Mouse (Mus musculus): ENCODE results near the gene Mapk8ip3. TPM values are rescaled to one million over a fixed set of nuclear protein-coding genes. Genes with fewer than 3 reads are reported as not detected.

Mapk8ip3 gene
- polyA plus RNA-seq, 1 experiment from 2014 or later, result 30.1 TPM

DNA sequence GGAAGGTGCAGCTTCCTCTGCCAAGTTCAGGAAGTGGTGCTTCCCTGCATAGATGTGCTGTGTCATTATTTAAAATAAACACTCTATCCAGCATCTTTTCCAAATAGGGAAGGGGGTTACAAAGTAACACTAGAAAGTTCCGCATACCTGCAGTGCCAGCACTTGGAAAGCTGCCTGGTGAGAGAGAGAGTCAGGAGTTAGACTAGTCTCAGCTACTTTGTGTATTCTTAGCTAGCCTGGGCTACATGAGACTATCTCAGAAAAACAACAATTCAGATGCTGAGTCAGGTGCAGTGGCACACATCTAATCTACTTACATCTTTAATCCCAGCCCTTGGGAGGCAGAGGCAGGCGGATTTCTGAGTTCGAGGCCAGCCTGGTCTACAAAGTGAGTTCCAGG, 75.0 kb downstream of the Mapk8ip3 start:
- peaks cover 23% of the 10 kb centered on the region for H3K36me3 ChIP-seq (ENCODE audit: control insufficient read depth, insufficient read depth)
- H3K4me3 ChIP-seq (ENCODE audit: low read length), result no peak overlapping the region
- no peaks in the 10 kb centered on the region for H3K4me1 ChIP-seq (ENCODE audit: control insufficient read depth, insufficient read depth, low read length)
- 84% methylated on average over 3 of the region's 3 CpGs for WGBS
- no peak overlapping the region for H3K27ac ChIP-seq (ENCODE audit: low read length)
- H3K27me3 ChIP-seq (ENCODE audit: control insufficient read depth, insufficient read depth, low read length), result no peaks in the 10 kb centered on the region
- no peak overlapping the region for H3K9ac ChIP-seq (ENCODE audit: low read length)
- no peak overlapping the region for H3K4me2 ChIP-seq (ENCODE audit: low read depth, low read length)
- ATAC-seq (replicated peaks; ENCODE audit: extremely low read depth, insufficient read depth, low FRiP score), result no peak
- no peaks in the 10 kb centered on the region for H3K9me3 ChIP-seq (replicated peaks; ENCODE audit: control insufficient read depth, low read length)

DNA sequence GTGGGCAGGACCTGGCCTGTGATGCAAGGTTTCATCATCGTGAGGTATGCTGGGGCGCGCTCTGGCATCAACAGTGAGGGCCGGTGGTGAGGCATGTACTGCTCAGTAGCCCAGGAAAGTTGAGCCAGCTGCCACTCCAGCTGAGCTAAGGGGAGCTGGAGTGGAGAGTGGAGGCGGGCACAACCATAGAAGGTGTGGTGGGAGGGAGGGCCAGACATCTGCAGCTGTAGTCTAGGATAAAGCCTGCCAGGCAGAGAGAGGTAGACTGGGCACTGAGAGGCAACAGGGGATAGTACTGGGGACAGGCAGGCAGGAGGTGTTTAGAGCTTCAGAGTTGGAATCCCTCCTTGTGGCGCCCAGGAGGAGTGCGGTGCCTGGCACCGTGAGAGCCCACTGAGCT, 76.7 kb downstream of the Mapk8ip3 start:
- H3K4me3 ChIP-seq (ENCODE audit: low read length), result no peak overlapping the region
- H3K4me1 ChIP-seq (ENCODE audit: control insufficient read depth, insufficient read depth, low read length), result no peaks in the 10 kb centered on the region
- H3K9ac ChIP-seq (ENCODE audit: low read length), result no peak overlapping the region
- ATAC-seq (replicated peaks; ENCODE audit: extremely low read depth, insufficient read depth, low FRiP score), result no peak
- H3K9me3 ChIP-seq (replicated peaks; ENCODE audit: control insufficient read depth, low read length), result no peaks in the 10 kb centered on the region
- H3K27me3 ChIP-seq (ENCODE audit: control insufficient read depth, insufficient read depth, low read length), result no peaks in the 10 kb centered on the region
- no peak overlapping the region for H3K27ac ChIP-seq (ENCODE audit: low read length)
- H3K4me2 ChIP-seq (ENCODE audit: low read depth, low read length), result no peak overlapping the region
- peaks cover 22% of the 10 kb centered on the region for H3K36me3 ChIP-seq (ENCODE audit: control insufficient read depth, insufficient read depth)
- WGBS, result 88% methylated on average over 8 of the region's 8 CpGs

DNA sequence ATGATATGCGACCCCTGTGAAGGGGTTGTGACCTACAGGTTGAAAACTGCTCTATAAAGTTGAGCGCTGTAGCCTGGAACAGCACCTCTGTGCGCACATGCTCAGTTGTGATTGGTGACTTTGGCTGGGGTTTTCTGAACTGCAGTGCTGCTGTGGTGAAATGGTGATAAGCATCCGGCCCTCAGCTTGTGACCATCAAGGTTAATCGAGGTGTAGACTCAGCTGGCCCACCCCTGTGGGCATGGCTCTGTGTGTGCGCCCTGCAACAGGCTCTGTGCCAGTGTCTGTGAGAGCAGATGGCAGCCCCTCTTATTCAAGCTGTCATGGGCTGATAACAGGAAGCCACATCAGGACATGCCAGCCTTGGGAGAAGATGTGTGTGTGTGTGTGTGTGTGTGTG, 77.8 kb downstream of the Mapk8ip3 start:
- 83% methylated on average over 6 of the region's 6 CpGs for WGBS
- peaks cover 21% of the 10 kb centered on the region for H3K36me3 ChIP-seq (ENCODE audit: control insufficient read depth, insufficient read depth)
- H3K9ac ChIP-seq (ENCODE audit: low read length), result no peak overlapping the region
- H3K9me3 ChIP-seq (replicated peaks; ENCODE audit: control insufficient read depth, low read length), result no peaks in the 10 kb centered on the region
- H3K4me3 ChIP-seq (ENCODE audit: low read length), result no peak overlapping the region
- no peak overlapping the region for H3K27ac ChIP-seq (ENCODE audit: low read length)
- no peak for ATAC-seq (replicated peaks; ENCODE audit: extremely low read depth, insufficient read depth, low FRiP score)
- H3K27me3 ChIP-seq (ENCODE audit: control insufficient read depth, insufficient read depth, low read length), result no peaks in the 10 kb centered on the region
- no peak overlapping the region for H3K4me2 ChIP-seq (ENCODE audit: low read depth, low read length)
- H3K4me1 ChIP-seq (ENCODE audit: control insufficient read depth, insufficient read depth, low read length), result no peaks in the 10 kb centered on the region

DNA sequence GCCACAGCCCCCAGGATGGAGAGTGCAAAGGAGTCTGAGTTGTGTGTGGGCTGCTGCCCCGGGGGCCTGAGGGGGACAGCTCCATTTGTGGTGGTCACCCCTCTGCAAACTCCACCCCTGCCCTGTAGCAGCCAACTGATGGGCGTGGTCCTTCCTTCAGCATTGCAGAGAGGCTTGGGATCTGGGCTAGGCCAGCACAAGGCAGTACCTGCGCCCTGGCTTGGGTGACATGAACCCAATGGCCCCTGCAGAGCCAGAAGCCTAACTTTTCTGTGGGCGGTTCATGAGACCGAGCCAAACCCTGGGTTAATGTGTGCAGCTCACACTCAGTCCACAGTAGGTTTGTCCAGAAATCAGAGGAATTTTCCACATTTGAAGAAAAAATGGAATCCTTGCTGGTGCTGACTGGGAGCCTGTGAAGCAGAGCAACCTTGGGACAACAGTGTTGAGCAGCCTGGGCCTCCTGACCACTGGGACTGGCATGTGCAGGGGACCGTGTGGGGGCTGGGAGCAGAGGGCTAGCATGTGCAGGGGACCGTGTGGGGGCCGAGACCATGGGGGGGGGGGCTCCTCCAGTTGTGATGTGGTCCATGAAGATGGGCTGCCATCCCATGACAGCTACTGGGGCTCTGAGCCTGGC, 78.8 kb downstream of the Mapk8ip3 start:
- H3K9ac ChIP-seq (ENCODE audit: low read length), result no peak overlapping the region
- ATAC-seq (replicated peaks; ENCODE audit: extremely low read depth, insufficient read depth, low FRiP score), result no peak
- 86% methylated on average over 8 of the region's 8 CpGs for WGBS

DNA sequence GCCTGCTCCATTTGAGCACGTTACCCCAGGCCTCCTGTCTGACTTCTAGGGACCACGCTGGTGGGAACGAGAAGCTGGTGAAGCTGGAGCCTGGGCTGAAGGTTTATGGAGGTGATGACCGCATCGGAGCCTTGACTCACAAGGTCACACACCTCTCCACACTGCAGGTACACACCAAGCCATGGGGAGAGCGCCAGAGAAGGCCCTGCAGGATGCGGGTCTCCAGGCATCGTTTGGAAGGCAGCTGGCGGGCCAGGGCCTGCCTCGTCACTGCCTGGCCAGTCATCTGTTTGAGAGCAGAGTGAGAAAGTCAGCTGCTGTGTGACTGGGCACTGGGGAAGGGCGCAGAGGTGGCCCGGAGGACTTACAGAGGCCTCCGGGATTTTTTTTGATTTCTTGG, 80.2 kb downstream of the Mapk8ip3 start:
- WGBS, result 86% methylated on average over 13 of the region's 13 CpGs
- Histone ChIP-seq H3K36me3 (ENCODE audit: control insufficient read depth, insufficient read depth) (peaks cover 19% of the 10 kb centered on the region), H3K9me3 (replicated peaks; ENCODE audit: control insufficient read depth, low read length) (no peaks in the 10 kb centered on the region), H3K27ac (ENCODE audit: low read length) (no peak overlapping the region), H3K4me2 (ENCODE audit: low read depth, low read length) (no peak overlapping the region), H3K4me1 (ENCODE audit: control insufficient read depth, insufficient read depth, low read length) (no peaks in the 10 kb centered on the region), H3K27me3 (ENCODE audit: control insufficient read depth, insufficient read depth, low read length) (no peaks in the 10 kb centered on the region), H3K9ac (ENCODE audit: low read length) (no peak overlapping the region), H3K4me3 (ENCODE audit: low read length) (no peak overlapping the region)
- no peak for ATAC-seq (replicated peaks; ENCODE audit: extremely low read depth, insufficient read depth, low FRiP score)

More for the DNA sequence above, 78.8 kb downstream of the Mapk8ip3 start:
- peaks cover 24% of the 10 kb centered on the region for H3K36me3 ChIP-seq (ENCODE audit: control insufficient read depth, insufficient read depth)
- no peaks in the 10 kb centered on the region for H3K27me3 ChIP-seq (ENCODE audit: control insufficient read depth, insufficient read depth, low read length)
- H3K4me2 ChIP-seq (ENCODE audit: low read depth, low read length), result no peak overlapping the region
- no peaks in the 10 kb centered on the region for H3K9me3 ChIP-seq (replicated peaks; ENCODE audit: control insufficient read depth, low read length)
- H3K27ac ChIP-seq (ENCODE audit: low read length), result no peak overlapping the region
- H3K4me1 ChIP-seq (ENCODE audit: control insufficient read depth, insufficient read depth, low read length), result no peaks in the 10 kb centered on the region
- H3K4me3 ChIP-seq (ENCODE audit: low read length), result no peak overlapping the region

DNA sequence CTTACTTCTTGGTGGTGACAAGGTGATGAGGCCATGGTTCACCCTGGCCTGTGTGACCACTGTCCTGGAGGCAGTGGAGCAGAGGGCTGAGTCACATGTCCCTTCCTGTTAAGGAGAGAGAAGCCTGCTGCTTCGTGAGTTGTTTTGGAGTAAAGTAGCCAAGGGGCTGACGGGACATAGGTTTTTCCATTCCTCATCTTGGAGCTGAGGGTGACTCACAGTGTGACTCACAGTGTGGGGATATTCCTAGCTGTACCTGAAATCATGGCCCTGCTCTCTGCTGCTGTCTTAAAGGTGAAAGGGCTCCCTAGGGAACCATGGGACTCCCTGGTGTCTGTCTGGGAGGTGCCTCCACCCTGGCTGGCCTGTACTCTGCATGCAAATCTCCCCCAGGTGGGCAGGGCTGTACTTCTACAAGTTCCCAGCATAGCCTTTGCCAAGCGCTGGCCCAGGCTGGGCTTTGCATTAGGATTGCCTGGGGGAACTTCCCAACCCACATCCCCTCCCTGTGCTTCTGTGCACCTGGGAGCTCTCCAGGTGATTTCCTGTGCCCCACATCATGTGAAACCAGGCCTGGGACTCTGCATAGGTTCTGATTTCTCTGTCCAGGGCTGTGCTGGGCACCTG, 80.8 kb downstream of the Mapk8ip3 start:
- H3K27me3 ChIP-seq (ENCODE audit: control insufficient read depth, insufficient read depth, low read length), result no peaks in the 10 kb centered on the region; the same call in 1 of the 2 replicates
- H3K4me2 ChIP-seq (ENCODE audit: low read depth, low read length), result no peak overlapping the region
- H3K36me3 ChIP-seq (ENCODE audit: control insufficient read depth, insufficient read depth), result peaks cover 12% of the 10 kb centered on the region; the same call in 1 of the 2 replicates
- H3K27ac ChIP-seq (ENCODE audit: low read length), result no peak overlapping the region
- WGBS, result 77% methylated on average over 3 of the region's 3 CpGs
- no peak for ATAC-seq (replicated peaks; ENCODE audit: extremely low read depth, insufficient read depth, low FRiP score)
- H3K4me3 ChIP-seq (ENCODE audit: low read length), result no peak overlapping the region
- no peaks in the 10 kb centered on the region for H3K9me3 ChIP-seq (replicated peaks; ENCODE audit: control insufficient read depth, low read length)
- no peak overlapping the region for H3K9ac ChIP-seq (ENCODE audit: low read length)
- H3K4me1 ChIP-seq (ENCODE audit: control insufficient read depth, insufficient read depth, low read length), result peaks cover 6% of the 10 kb centered on the region; the same call in 1 of the 2 replicates

DNA sequence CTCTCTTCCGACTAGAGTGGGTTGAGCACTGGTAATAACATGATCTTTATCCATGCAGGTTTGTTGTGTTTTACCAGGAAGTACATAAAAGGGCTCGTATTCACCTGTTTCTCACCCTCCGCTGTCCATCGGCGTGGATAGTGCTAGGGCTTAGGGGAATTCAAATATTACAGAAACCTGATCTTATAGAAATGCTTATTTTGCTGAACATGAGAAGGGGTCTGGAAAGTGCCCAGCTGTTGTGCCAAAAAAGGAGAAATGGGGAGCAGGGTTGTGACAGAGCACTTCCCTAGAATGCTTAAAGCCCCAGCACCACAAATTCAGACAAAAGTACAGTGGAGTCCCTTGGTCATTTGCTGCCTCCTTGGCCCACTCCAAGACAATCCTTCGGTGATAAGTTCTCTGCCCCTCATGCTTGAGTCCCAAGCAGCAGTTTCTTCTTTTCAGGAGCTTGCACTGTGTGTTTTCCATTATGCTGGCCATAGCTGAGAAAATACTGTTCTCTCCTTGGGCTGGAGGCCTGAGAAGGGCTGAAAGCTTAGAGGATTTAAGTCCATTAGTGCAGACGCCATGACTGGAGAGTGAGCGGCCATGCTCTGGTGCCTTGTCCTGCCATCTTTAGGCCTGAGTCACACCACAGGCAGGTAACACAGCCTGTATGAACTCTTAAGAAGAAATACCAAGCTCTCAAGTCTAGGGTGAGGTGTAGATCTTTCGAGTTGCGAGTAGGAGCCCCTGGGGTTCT, 85.2 kb downstream of the Mapk8ip3 start:
- peaks cover 6% of the 10 kb centered on the region; the same call in 1 of the 2 replicates for H3K36me3 ChIP-seq (ENCODE audit: control insufficient read depth, insufficient read depth)
- ATAC-seq (replicated peaks; ENCODE audit: extremely low read depth, insufficient read depth, low FRiP score), result no peak
- H3K27ac ChIP-seq (ENCODE audit: low read length), result no peak overlapping the region
- WGBS, result 77% methylated on average over 10 of the region's 10 CpGs
- peak overlapping the region; percentile 84 for H3K4me3 ChIP-seq (ENCODE audit: low read length)
- no peaks in the 10 kb centered on the region for H3K9me3 ChIP-seq (replicated peaks; ENCODE audit: control insufficient read depth, low read length)
- H3K9ac ChIP-seq (ENCODE audit: low read length), result peak overlapping the region; percentile 78; the same call in 1 of the 2 replicates
- no peaks in the 10 kb centered on the region; the same call in 1 of the 2 replicates for H3K27me3 ChIP-seq (ENCODE audit: control insufficient read depth, insufficient read depth, low read length)
- H3K4me1 ChIP-seq (ENCODE audit: control insufficient read depth, insufficient read depth, low read length), result peaks cover 14% of the 10 kb centered on the region
- peak overlapping the region; percentile 84 for H3K4me2 ChIP-seq (ENCODE audit: low read depth, low read length)

DNA sequence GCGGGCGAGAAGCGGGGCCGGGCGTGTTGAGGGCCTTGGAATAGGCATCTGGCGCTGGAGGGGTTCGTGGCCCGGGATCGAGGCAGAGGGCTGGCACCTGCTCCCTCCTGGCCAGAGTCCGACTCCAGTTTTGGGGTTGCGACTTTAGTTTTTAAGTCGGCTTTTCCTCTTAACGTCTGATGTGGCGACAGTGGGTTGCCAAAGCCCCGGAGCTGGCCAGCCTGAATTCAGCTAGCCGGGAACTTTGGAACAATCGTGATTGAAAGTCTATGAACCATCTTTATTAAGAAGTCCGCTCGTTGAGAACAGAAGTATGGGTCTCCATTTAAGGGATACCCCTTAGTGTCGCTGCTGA, 86.0 kb downstream of the Mapk8ip3 start:
- Histone ChIP-seq H3K4me3 (ENCODE audit: low read length) (peak overlapping the region; percentile 84), H3K4me2 (ENCODE audit: low read depth, low read length) (peak overlapping the region; percentile 84), H3K36me3 (ENCODE audit: control insufficient read depth, insufficient read depth) (peaks cover 6% of the 10 kb centered on the region; the same call in 1 of the 2 replicates), H3K4me1 (ENCODE audit: control insufficient read depth, insufficient read depth, low read length) (peaks cover 14% of the 10 kb centered on the region), H3K9ac (ENCODE audit: low read length) (peak overlapping the region; percentile 78), H3K27ac (ENCODE audit: low read length) (peak overlapping the region; percentile 95), H3K9me3 (replicated peaks; ENCODE audit: control insufficient read depth, low read length) (no peaks in the 10 kb centered on the region), H3K27me3 (ENCODE audit: control insufficient read depth, insufficient read depth, low read length) (no peaks in the 10 kb centered on the region; the same call in 1 of the 2 replicates)
- WGBS, result 2% methylated on average over 20 of the region's 20 CpGs
- no peak for ATAC-seq (replicated peaks; ENCODE audit: extremely low read depth, insufficient read depth, low FRiP score)
